Mouse (Mus musculus) gonadal fat pad, adult 2 months (tissue): Measurements from ENCODE around the gene Zcchc10. TPM values are rescaled to one million over a fixed set of nuclear protein-coding genes. Genes with fewer than 3 reads are reported as not detected.
"Not testable (repeated sequence)": the region's sequence is repeated elsewhere in the genome, so short reads cannot be mapped to it uniquely, and the experiment has no call there.

Experiments used
- DNase-seq: peaks from one replicate; pipeline ENCODE4 v3.0.0-alpha.2; 2012; ENCODE audit warnings: low read depth
- polyA plus RNA-seq: library from polyadenylated mRNA; depleted of rRNA; stranded (reverse); fragments of >200 nt; gene quantifications from 2 replicates; pipeline ENCODE4 v1.2.3, GENCODE M21; 2012; rRNA removed

The Zcchc10 gene
- polyA plus RNA-seq = 3.1 and 5.3 TPM in 2 replicates

- DNase-seq = no peak
Observed at GRCm38 (mm10) chr11:53324512-53324968, at the start of gene Zcchc10. Gene Zcchc10, plus strand, starts transcription at chr11:53324679.

- DNase-seq = no peak
Observed at GRCm38 (mm10) chr11:53275358-53275757, 49.1 kb upstream of the Zcchc10 start.

- DNase-seq = no peak
Observed at GRCm38 (mm10) chr11:53278411-53278810, 46.1 kb upstream of the Zcchc10 start.

- DNase-seq = no peak
Observed at GRCm38 (mm10) chr11:53285885-53286284, 38.6 kb upstream of the Zcchc10 start.

- not testable (repeated sequence) for DNase-seq
Observed at GRCm38 (mm10) chr11:53290187-53290586, 34.3 kb upstream of the Zcchc10 start.

GRCm38 (mm10) chr11:53290871-53291270 lies 33.6 kb upstream of the Zcchc10 start:
- no peak for DNase-seq

- DNase-seq = no peak
Observed at GRCm38 (mm10) chr11:53294441-53294840, 30.0 kb upstream of the Zcchc10 start.

- DNase-seq = no peak
Observed at GRCm38 (mm10) chr11:53296880-53297279, 27.6 kb upstream of the Zcchc10 start.

GRCm38 (mm10) chr11:53297947-53298860 lies 26.3 kb upstream of the Zcchc10 start:
- DNase-seq = no peak

- DNase-seq = no peak
Observed at GRCm38 (mm10) chr11:53299551-53300329, 24.7 kb upstream of the Zcchc10 start.

GRCm38 (mm10) chr11:53300330-53301166 lies 23.9 kb upstream of the Zcchc10 start, which contains the start of gene Hspa4:
Gene Hspa4, minus strand, starts transcription at chr11:53300457.
- peak; percentile 87 for DNase-seq

- DNase-seq = no peak
Observed at GRCm38 (mm10) chr11:53301167-53301515, 23.3 kb upstream of the Zcchc10 start.

GRCm38 (mm10) chr11:53304044-53304840 lies 20.2 kb upstream of the Zcchc10 start:
- no peak for DNase-seq

- DNase-seq = no peak
Observed at GRCm38 (mm10) chr11:53306965-53307364, 17.5 kb upstream of the Zcchc10 start.

- no peak for DNase-seq
Observed at GRCm38 (mm10) chr11:53307558-53308065, 16.9 kb upstream of the Zcchc10 start.

GRCm38 (mm10) chr11:53308251-53308864 lies 16.1 kb upstream of the Zcchc10 start:
- peak; percentile 78 for DNase-seq

- peak; percentile 91 for DNase-seq
Observed at GRCm38 (mm10) chr11:53308884-53309310, 15.6 kb upstream of the Zcchc10 start.

GRCm38 (mm10) chr11:53311385-53311784 lies 13.1 kb upstream of the Zcchc10 start:
- DNase-seq = no peak

GRCm38 (mm10) chr11:53312823-53313222 lies 11.7 kb upstream of the Zcchc10 start:
- DNase-seq = not testable (repeated sequence)

GRCm38 (mm10) chr11:53314770-53315173 lies 9.7 kb upstream of the Zcchc10 start:
- no peak for DNase-seq
